Mouse (Mus musculus) CH12.LX (cell line): ENCODE results near the gene Luc7l. TPM values are rescaled to one million over a fixed set of nuclear protein-coding genes. Genes with fewer than 3 reads are reported as not detected.

Experiments
- DNase-seq: peaks from one replicate; pipeline ENCODE4 v3.0.0-alpha.2; 2013; ENCODE audit errors: extremely low read depth
- H3K27ac ChIP-seq: 2 replicates; pipeline ENCODE4 v1.5.1; 2012; ENCODE audit warnings: low read depth, mild to moderate bottlenecking, control low read depth, moderate library complexity; ENCODE audit not compliant: insufficient read depth
- H3K27me3 ChIP-seq: replicated peaks from 2 replicates; pipeline ENCODE3; 2012; ENCODE audit warnings: inconsistent platforms
- H3K36me3 ChIP-seq, 2 experiments: replicated peaks in 1 of 2; 2 replicates each; pipeline versions ENCODE3 to v1.6.1; 2012; ENCODE audit warnings: inconsistent platforms in 1 of 2, low read length in 1 of 2, mild to moderate bottlenecking in 1 of 2, mixed read lengths in 1 of 2, moderate library complexity in 1 of 2; ENCODE audit not compliant: control insufficient read depth in 1 of 2, insufficient read depth in 1 of 2
- H3K4me1 ChIP-seq, 2 experiments: 2 replicates each; pipeline ENCODE4 v1.6.1; 2012; ENCODE audit warnings: inconsistent platforms in 1 of 2, moderate library complexity in 1 of 2; ENCODE audit not compliant: insufficient read depth in 2 of 2, control insufficient read depth in 1 of 2
- H3K4me2 ChIP-seq: 2 replicates; pipeline ENCODE4 v1.6.1; 2012; ENCODE audit warnings: low read depth, mild to moderate bottlenecking, control low read depth; ENCODE audit not compliant: poor library complexity, insufficient read depth, severe bottlenecking
- H3K4me3 ChIP-seq, 3 experiments: fragments of 150-350 bp in 1 of 3; sonication (generic) in 1 of 3; replicated peaks in 1 of 3; 2 replicates each; pipeline versions ENCODE3 to v1.5.1; 2011 to 2012; ENCODE audit warnings: low read depth in 2 of 3, low read length in 2 of 3, mild to moderate bottlenecking in 2 of 3, moderate library complexity in 2 of 3, control low read depth in 1 of 3, improper control_type of control experiment in 1 of 3, inconsistent platforms in 1 of 3, mixed read lengths in 1 of 3; ENCODE audit not compliant: poor library complexity in 1 of 3
- H3K79me2 ChIP-seq: replicated peaks from 2 replicates; pipeline ENCODE4 v1.6.1; 2012; ENCODE audit warnings: mild to moderate bottlenecking, moderate library complexity; ENCODE audit not compliant: control insufficient read depth, poor library complexity, insufficient read depth, severe bottlenecking; ENCODE audit errors: extremely low read depth
- H3K9ac ChIP-seq: 2 replicates; pipeline ENCODE4 v1.6.1; 2012; ENCODE audit warnings: low read depth, mild to moderate bottlenecking, control low read depth, moderate library complexity; ENCODE audit not compliant: insufficient read depth
- H3K9me3 ChIP-seq: replicated peaks from 2 replicates; pipeline ENCODE3; 2012; ENCODE audit warnings: low read length, inconsistent platforms, mixed read lengths
- BHLHE40 ChIP-seq: IDR thresholded peaks from 2 replicates; pipeline ENCODE4 v1.6.1; 2011; ENCODE audit warnings: mild to moderate bottlenecking, low read depth, low read length, improper control_type of control experiment
- CHD2 ChIP-seq: IDR thresholded peaks from 2 replicates; pipeline ENCODE4 v1.6.1; 2011; ENCODE audit warnings: low read length, improper control_type of control experiment
- EP300 ChIP-seq: IDR thresholded peaks from 2 replicates; pipeline ENCODE4 v1.6.1; 2011; ENCODE audit warnings: low read length, improper control_type of control experiment
- GABPA ChIP-seq: IDR thresholded peaks from 2 replicates; pipeline ENCODE4 v1.6.1; 2012; ENCODE audit warnings: low read depth, low read length, improper control_type of control experiment, inconsistent platforms; ENCODE audit not compliant: insufficient replicate concordance
- HCFC1 ChIP-seq: IDR thresholded peaks from 2 replicates; pipeline ENCODE4 v1.6.1; 2012; ENCODE audit warnings: low read depth, mild to moderate bottlenecking, inconsistent platforms, low read length, improper control_type of control experiment
- IRF4 ChIP-seq: IDR thresholded peaks from 2 replicates; pipeline ENCODE4 v1.6.1; 2014; ENCODE audit warnings: low read depth, mild to moderate bottlenecking, inconsistent platforms, low read length, improper control_type of control experiment
- JUN ChIP-seq: IDR thresholded peaks from 2 replicates; pipeline ENCODE4 v1.6.1; 2011; ENCODE audit warnings: low read depth, mild to moderate bottlenecking, low read length, improper control_type of control experiment, moderate library complexity; ENCODE audit not compliant: insufficient read depth
- JUND ChIP-seq: conservative IDR thresholded peaks from 2 replicates; pipeline ENCODE4 v1.6.1; 2011; ENCODE audit warnings: low read depth, low read length, improper control_type of control experiment
- MEF2A ChIP-seq: IDR thresholded peaks from 2 replicates; pipeline ENCODE4 v1.6.1; 2014; ENCODE audit warnings: low read depth, mild to moderate bottlenecking, inconsistent platforms, low read length, improper control_type of control experiment, borderline replicate concordance
- NELFE ChIP-seq: IDR thresholded peaks from 2 replicates; pipeline ENCODE4 v1.6.1; 2011; ENCODE audit warnings: low read depth, low read length, improper control_type of control experiment
- POLR2A ChIP-seq: IDR thresholded peaks from 2 replicates; pipeline ENCODE4 v1.6.1; 2011; ENCODE audit warnings: low read depth, mild to moderate bottlenecking, improper control_type of control experiment, low read length
- POLR2AphosphoS2 ChIP-seq: IDR thresholded peaks from 2 replicates; pipeline ENCODE4 v1.6.1; 2011; ENCODE audit warnings: low read depth, low read length, improper control_type of control experiment
- SMC3 ChIP-seq: IDR thresholded peaks from 2 replicates; pipeline ENCODE4 v1.6.1; 2011; ENCODE audit warnings: low read depth, low read length, improper control_type of control experiment
- TBP ChIP-seq: conservative IDR thresholded peaks from 2 replicates; pipeline ENCODE4 v1.6.1; 2011; ENCODE audit warnings: low read depth, low read length, improper control_type of control experiment
- TCF12 ChIP-seq: IDR thresholded peaks from 2 replicates; pipeline ENCODE4 v1.6.1; 2014; ENCODE audit warnings: low read depth, mild to moderate bottlenecking, inconsistent platforms, low read length, improper control_type of control experiment
- USF1 ChIP-seq: IDR thresholded peaks from 2 replicates; pipeline ENCODE4 v1.6.1; 2014; ENCODE audit warnings: low read depth, mild to moderate bottlenecking, inconsistent platforms, low read length, improper control_type of control experiment
- dilution Hi-C: fragments of 300-500 bp; cut with MboI; formaldehyde crosslinking; loops from 2 replicates; pipeline ENCODE4 v1.14.3; 2020; ENCODE audit warnings: low sequenced_read_pairs; ENCODE audit not compliant: extremely low pct_unique_long_range_greater_than_20kb, extremely low pct_ligation_motif_present
- in situ Hi-C: fragments of 300-500 bp; cut with MboI; formaldehyde crosslinking; loops from 3 replicates; pipeline ENCODE4 v1.14.3; 2019; ENCODE audit warnings: low sequenced_read_pairs, low pct_ligation_motif_present, low pct_unique_long_range_greater_than_20kb, mixed read lengths
- polyA plus RNA-seq: library from polyadenylated mRNA; unstranded; fragments of >175 nt; gene quantifications from 2 replicates; pipeline ENCODE4 v1.2.1, GENCODE M21; 2012; ENCODE audit warnings: low read depth; ENCODE audit not compliant: insufficient read length
- total RNA-seq, 2 experiments: library from RNA; depleted of rRNA; stranded (reverse); fragments of 300-350 nt in 1 of 2; fragments of >200 nt in 1 of 2; gene quantifications; 2 replicates each; pipeline ENCODE4 v1.2.3; 2012 to 2014

Luc7l gene
- total and polyA plus RNA-seq, 3 experiments: 46.1 to 70.2 (median 68.6) TPM

DNA sequence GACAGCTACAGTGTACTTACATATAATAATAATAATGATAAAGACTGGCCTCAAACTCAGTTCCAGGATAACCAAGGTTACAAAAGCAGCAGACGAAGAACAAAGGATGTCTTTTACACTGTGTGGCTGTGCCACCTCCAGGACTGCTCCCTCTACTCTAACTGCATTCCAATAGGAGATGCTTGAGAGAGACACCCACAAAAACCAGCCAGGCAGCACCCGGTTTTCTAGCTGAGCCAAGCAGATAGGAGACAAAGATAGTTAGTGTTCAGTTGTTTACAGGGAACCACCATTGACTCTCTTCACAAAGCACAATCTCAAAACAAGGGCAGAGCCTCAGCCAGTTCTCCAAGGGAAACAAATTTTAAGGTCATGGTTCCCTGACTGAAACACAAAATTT, 13.1 kb upstream of the Luc7l start:
- in situ Hi-C loops: no loop called here
- Histone ChIP-seq H3K9me3 (no peaks in the 10 kb centered on the region), H3K27me3 (no peaks in the 10 kb centered on the region), H3K9ac (no peak overlapping the region), H3K79me2 (no peaks in the 10 kb centered on the region), H3K36me3 (no peaks in the 10 kb centered on the region), H3K4me3 (no peak overlapping the region), H3K4me2 (no peak overlapping the region), H3K4me1 (peaks cover 0 to 22% of the 10 kb centered on the region in 2 experiments), H3K27ac (no peak overlapping the region)
- no peak for DNase-seq
- TF ChIP-seq TCF12 (no peak), USF1 (no peak), HCFC1 (no peak), EP300 (no peak)
- dilution Hi-C loops: no loop called here

- no peaks in the 10 kb centered on the region for H3K27me3 ChIP-seq
- dilution Hi-C loops (no loop called here), in situ Hi-C loops (loop anchor here (5.0 kb wide), 1 partner anchor 48 kb away; no protein-coding TSS in a partner anchor)
- H3K4me2 ChIP-seq: no peak overlapping the region
- no peak overlapping the region for H3K27ac ChIP-seq
- H3K36me3 ChIP-seq: no peaks in the 10 kb centered on the region
- H3K4me1 ChIP-seq: peaks cover 0 to 22% of the 10 kb centered on the region in 2 experiments
- no peak overlapping the region for H3K9ac ChIP-seq
- no peaks in the 10 kb centered on the region for H3K79me2 ChIP-seq
- DNase-seq: no peak
- no peak overlapping the region for H3K4me3 ChIP-seq
- no peak for TF ChIP-seq TBP
- TF ChIP-seq NELFE: no peak
- TF ChIP-seq SMC3: no peak
- TF ChIP-seq JUN: peak; percentile 29; the same call in 1 of the 2 replicates
- no peak for TF ChIP-seq MEF2A
- TF ChIP-seq JUND: peak; percentile 82
- TF ChIP-seq BHLHE40: peak; percentile 65
- peak; percentile 67; the same call in 1 of the 2 replicates for TF ChIP-seq IRF4
- no peak for TF ChIP-seq POLR2A
- peaks cover 3% of the 10 kb centered on the region for H3K9me3 ChIP-seq
These were observed 12.4 kb upstream of the Luc7l start for GRCm38 (mm10) chr17:26240120-26240790.

GRCm38 (mm10) chr17:26240990-26241389, 11.7 kb upstream of the Luc7l start:
- no peak for DNase-seq
- dilution Hi-C loops (no loop called here), in situ Hi-C loops (loop anchor here (5.0 kb wide), 1 partner anchor 49 kb away; no protein-coding TSS in a partner anchor)
- Histone ChIP-seq H3K27ac (no peak overlapping the region), H3K27me3 (no peaks in the 10 kb centered on the region), H3K4me1 (peaks cover 0 to 22% of the 10 kb centered on the region in 2 experiments), H3K4me3 (no peak overlapping the region), H3K9me3 (peaks cover 4% of the 10 kb centered on the region), H3K79me2 (no peaks in the 10 kb centered on the region), H3K36me3 (no peaks in the 10 kb centered on the region), H3K4me2 (no peak overlapping the region; the same call in 1 of the 2 replicates), H3K9ac (no peak overlapping the region)
- TF ChIP-seq GABPA (no peak), POLR2AphosphoS2 (no peak), CHD2 (no peak)
